Comparison of ENCODE assay signal across 23 mouse cellular contexts in genomic region chr3:145224040-145224439, GRCm38 (mm10).
DNase-seq lines count a peak whose midpoint lies in the region; ATAC-seq and TF ChIP-seq lines count a peak whose summit lies in the region.
"Had no signal": no experiment of that assay in that cellular context is flagged by ENCODE, and none has a peak within 500 bp of the region (broad histone marks: within the 10 kb centered on the region; RNA-seq: fewer than 3 reads in every experiment).

No protein-coding gene starts in this region.

- TF ChIP-seq CTCF in left cerebral cortex, adult 2 months (IDR thresholded peaks at IDR 0.05) = no peak

- no peak overlapping the region for H3K27ac ChIP-seq in left cerebral cortex, adult 2 months
- H3K27ac ChIP-seq: embryonic facial prominence, embryonic 10.5 days; embryonic facial prominence, embryonic 12.5 days; forebrain, embryonic 13.5 days; forebrain, embryonic 15.5 days had no signal

- peak; percentile 88 for ATAC-seq in frontal cortex, adult (ENCODE audit: low TSS enrichment)
- ATAC-seq: activated CD4-positive, CD25-positive, alpha-beta regulatory T cell, adult 4 months; CD4-positive, CD25-positive, alpha-beta regulatory T cell, adult 4 months; forebrain, embryonic 13.5 days; forebrain, embryonic 15.5 days; Patski had no signal

- H3K4me3 ChIP-seq in left cerebral cortex, adult 2 months = no peak overlapping the region
- H3K4me3 ChIP-seq: embryonic facial prominence, embryonic 10.5 days; embryonic facial prominence, embryonic 12.5 days; forebrain, embryonic 13.5 days; forebrain, embryonic 15.5 days had no signal

- DNase-seq in frontal cortex, postnatal 25 days (ENCODE audit: low spot score in 2 of 2) = no peak
- DNase-seq in left cerebral cortex, postnatal 25 days (ENCODE audit: low spot score in 2 of 2) = peak; percentile 6 to 72
- no peak for DNase-seq in left cerebral cortex, adult 2 months (ENCODE audit: extremely low spot score in 1 of 2, low spot score in 2 of 2)
- DNase-seq in right cerebral cortex, adult 18-20 months = peak; percentile 16
- DNase-seq in right cerebral cortex, postnatal 4 days = no peak
- DNase-seq in kidney, adult 18-20 months = no peak
- DNase-seq: adrenal gland, adult 8-10 months; adrenal gland, postnatal 14 days; adrenal gland, postnatal 36 days; B cell, adult 2 months; cerebellum, adult 11 months; cerebellum, adult 2 months; cerebellum, adult 9-10 months; cerebellum, postnatal 10 days; cerebellum, postnatal 25 days had no signal

- intact Hi-C loops in left cerebral cortex, postnatal 25 days (cut with DNase I) = no loop called here
- intact Hi-C loops in left cerebral cortex, adult 2 months (cut with DNase I) = no loop called here

Comparison
In these comparisons a context has a peak if more than half of its experiments do, and no peak if none do; other contexts are left out.
1. DNase-seq: peak in left cerebral cortex, postnatal 25 days (2 of 2) and right cerebral cortex, adult 18-20 months (single experiment); none in frontal cortex, postnatal 25 days (0 of 2), left cerebral cortex, adult 2 months (0 of 2), right cerebral cortex, postnatal 4 days (single experiment) and kidney, adult 18-20 months (single experiment).